Mouse (Mus musculus) lung, adult 10 weeks (tissue): ENCODE results near the gene Gm5039. TPM values are rescaled to one million over a fixed set of nuclear protein-coding genes. Genes with fewer than 3 reads are reported as not detected.

Experiments used
- polyA plus RNA-seq: library from polyadenylated mRNA; stranded (reverse); fragments of 350-450 nt; fragmentation: Illumina TruSeq; extraction: RNeasy Lipid Tissue Mini Kit (QIAGEN cat#74804); gene quantifications from one replicate; pipeline ENCODE4 v1.2.3, GENCODE M21; 2014; ENCODE audit warnings: low read depth, low replicate concordance; ENCODE audit not compliant: insufficient read depth

The Gm5039 gene
- not detected for polyA plus RNA-seq

GRCm38 (mm10) chr12:88323926-88324325 lies at the start of gene Gm5039:
Gm5039 (minus strand) TSS chr12:88324026.

GRCm38 (mm10) chr12:88360441-88361119 lies 36.8 kb upstream of the Gm5039 start, which contains the start of gene Adck1:
Adck1 (plus strand) TSS chr12:88360554.

GRCm38 (mm10) chr12:88274400-88274799 lies 49.4 kb downstream of the Gm5039 start, which contains the start of gene Gm5662:
Gm5662 (minus strand) TSS chr12:88274500.

Other genes starting within 250 kb of the Gm5039 start
- not detected for gene Gm16368, start 240.3 kb downstream of the Gm5039 start, polyA plus RNA-seq
- not detected for gene Gm10436, start 141.9 kb downstream of the Gm5039 start, polyA plus RNA-seq
- gene Gm8332, start 73.9 kb downstream of the Gm5039 start, polyA plus RNA-seq, result not detected
- not detected for gene Gm5662, start 49.5 kb downstream of the Gm5039 start, polyA plus RNA-seq
- gene Adck1, start 36.5 kb upstream of the Gm5039 start, polyA plus RNA-seq, result 9.2 TPM